Mouse (Mus musculus) brain, embryonic 14.5 days (tissue): ENCODE data around the gene Egfl8.

Experiments
- CTCF ChIP-seq: fragments of 200-500 bp; IDR thresholded peaks from 2 replicates; pipeline ENCODE4 v1.5.1; 2012; ENCODE audit warnings: inconsistent platforms, mild to moderate bottlenecking, moderate library complexity, borderline replicate concordance; ENCODE audit not compliant: insufficient read depth, insufficient read length; ENCODE audit errors: extremely low read depth
- POLR2A ChIP-seq: fragments of 200-500 bp; IDR thresholded peaks from 2 replicates; pipeline ENCODE4 v1.6.1; 2012; ENCODE audit warnings: mild to moderate bottlenecking, inconsistent platforms, borderline replicate concordance; ENCODE audit not compliant: poor library complexity, insufficient read depth, insufficient read length, severe bottlenecking; ENCODE audit errors: extremely low read depth

GRCm38 (mm10) chr17:34583397-34583796 lies 32.4 kb downstream of the Egfl8 start:
- TF ChIP-seq CTCF (no peak), POLR2A (no peak)
